Mouse (Mus musculus) adrenal gland, adult 2 months (tissue): ENCODE measurements around the gene C1qbp. TPM values are rescaled to one million over a fixed set of nuclear protein-coding genes. Genes with fewer than 3 reads are reported as not detected.

ENCODE experiments used
- DNase-seq: peaks from one replicate; pipeline ENCODE4 v3.0.0; 2021
- long read RNA-seq: library from polyadenylated mRNA; stranded (forward); transcript quantifications from one replicate; pipeline ENCODE4 v2.0.0, GENCODE M21; 2021
- polyA plus RNA-seq: library from polyadenylated mRNA; depleted of rRNA; stranded (reverse); fragments of >200 nt; gene quantifications from 2 replicates; pipeline ENCODE4 v1.2.3, GENCODE M21; 2012; rRNA removed
- total RNA-seq, 2 experiments: library from RNA; stranded (reverse); gene quantifications; 2 replicates each; pipeline ENCODE4 v1.2.3; 2021

The C1qbp gene
- total RNA-seq: 100 to 1,000 TPM; 209 to 250 TPM
- 901 and 1,116 TPM in 2 replicates for polyA plus RNA-seq
- long read RNA-seq, transcript C1qbp-201 (6 exons, 1,175 nt): major isoform, 165 of 175 reads
- long read RNA-seq, partial matches to known transcripts: 8 of 175 reads
- long read RNA-seq, other reads (novel, unspliced or antisense): 2 of 175 reads

GRCm38 (mm10) chr11:70982557-70983228 is at the start of gene C1qbp:
Gene C1qbp, minus strand, starts transcription at chr11:70983026.
- peak; percentile 96 for DNase-seq

DNA sequence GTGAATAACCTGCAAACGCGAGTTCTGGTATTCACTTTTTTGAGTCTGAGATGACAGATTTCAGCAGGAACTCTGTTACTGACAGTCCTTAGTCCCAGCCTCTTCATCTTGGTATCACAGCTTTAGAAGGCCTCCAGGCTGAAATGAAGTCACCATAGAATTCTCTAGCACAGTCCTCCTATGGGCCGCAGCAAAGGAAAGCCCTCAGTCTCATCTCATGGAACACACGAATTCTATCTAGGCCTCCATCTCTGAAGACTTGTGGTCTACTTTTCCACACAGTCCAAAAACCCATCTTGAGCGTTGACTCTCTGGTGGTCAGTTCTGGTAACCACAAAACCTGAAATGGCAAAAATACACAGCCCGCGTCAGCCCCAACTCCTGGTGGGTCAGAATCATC is 49.2 kb upstream of the C1qbp start:
- no peak for DNase-seq

DNA sequence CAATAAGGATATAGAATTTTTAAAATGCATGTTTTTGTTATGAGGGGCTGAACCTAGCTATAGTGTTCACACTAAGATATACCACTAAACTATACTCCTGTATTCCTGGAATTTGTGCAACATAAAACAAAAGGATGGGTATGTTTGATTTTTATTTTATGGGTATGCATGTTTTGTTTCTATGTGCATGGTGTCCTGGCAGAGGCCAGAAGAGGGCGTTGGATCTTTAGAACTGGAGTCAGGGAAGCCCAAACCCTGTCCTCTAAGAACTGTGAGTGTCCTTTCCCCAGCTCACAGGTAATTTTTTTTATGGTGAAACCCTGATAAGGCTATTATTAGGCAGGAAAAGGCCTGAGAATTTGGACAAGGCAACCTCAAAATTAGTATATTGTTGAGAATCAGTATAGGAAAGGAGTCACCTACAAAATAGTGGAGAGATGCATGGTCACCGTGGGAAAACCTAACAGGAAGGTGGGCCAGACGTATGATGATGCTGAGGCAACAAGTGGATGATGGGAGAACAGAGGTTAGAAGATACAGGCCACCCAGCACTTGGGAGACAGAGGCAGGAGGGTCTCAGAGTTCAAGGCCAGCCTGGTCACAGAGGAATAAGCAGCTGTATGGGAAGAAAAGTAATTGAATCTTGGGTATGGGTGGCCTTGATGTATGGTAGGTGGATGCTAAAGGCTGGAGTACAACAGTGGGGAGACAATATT is 46.7 kb upstream of the C1qbp start:
- no peak for DNase-seq

- DNase-seq: peak; percentile 18
These were observed 45.5 kb upstream of the C1qbp start for GRCm38 (mm10) chr11:71028280-71028679.

DNA sequence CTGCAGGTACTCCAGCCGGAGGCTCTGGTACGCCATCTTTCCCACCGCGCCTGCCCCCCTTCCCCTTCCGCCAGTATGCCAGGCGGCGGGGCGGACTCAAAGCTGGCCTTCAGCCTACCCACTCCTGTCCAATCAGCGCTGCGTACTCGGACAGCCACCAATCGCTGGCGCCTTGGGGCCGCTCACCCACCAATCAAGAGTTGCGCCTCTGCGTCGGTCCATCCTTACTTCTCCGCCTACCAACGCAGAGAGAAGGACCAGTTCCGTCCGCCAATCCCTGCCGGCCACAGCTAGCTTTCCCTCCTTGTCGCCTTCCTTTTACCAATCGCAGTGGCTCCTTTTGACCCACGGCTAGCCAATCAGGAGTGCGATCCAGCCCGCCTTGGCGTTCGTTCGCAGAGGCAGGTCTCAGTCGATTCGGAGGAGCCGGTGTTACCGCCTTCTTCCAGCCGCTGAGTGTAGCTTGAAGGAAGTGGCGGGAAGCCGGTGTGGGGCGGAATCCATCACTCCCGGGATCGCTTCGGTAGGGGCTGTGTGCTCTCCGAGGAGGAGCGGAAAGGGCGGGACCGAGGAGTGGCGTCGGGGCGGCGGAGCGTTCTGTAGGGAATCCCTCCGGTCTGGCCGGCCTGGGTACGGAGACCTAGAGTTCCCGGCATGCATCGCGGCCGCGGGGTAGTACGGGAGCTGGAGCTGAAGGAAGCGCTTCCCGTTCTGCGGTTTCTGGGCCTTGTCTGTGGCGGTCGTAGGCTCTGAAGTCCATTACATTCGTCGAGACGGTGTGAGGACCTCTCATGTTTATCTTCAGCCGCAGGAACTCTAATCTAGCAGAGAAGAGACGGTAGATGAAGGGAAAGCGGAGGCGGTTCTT is 36.6 kb upstream of the C1qbp start, which contains the start of the genes Mis12 and Derl2:
Mis12 (plus strand) TSS at position 411 of the 868 bp plus-strand sequence.
Derl2 (minus strand) TSS at position 641 of the 868 bp plus-strand sequence.
- peak; percentile 99 for DNase-seq

DNA sequence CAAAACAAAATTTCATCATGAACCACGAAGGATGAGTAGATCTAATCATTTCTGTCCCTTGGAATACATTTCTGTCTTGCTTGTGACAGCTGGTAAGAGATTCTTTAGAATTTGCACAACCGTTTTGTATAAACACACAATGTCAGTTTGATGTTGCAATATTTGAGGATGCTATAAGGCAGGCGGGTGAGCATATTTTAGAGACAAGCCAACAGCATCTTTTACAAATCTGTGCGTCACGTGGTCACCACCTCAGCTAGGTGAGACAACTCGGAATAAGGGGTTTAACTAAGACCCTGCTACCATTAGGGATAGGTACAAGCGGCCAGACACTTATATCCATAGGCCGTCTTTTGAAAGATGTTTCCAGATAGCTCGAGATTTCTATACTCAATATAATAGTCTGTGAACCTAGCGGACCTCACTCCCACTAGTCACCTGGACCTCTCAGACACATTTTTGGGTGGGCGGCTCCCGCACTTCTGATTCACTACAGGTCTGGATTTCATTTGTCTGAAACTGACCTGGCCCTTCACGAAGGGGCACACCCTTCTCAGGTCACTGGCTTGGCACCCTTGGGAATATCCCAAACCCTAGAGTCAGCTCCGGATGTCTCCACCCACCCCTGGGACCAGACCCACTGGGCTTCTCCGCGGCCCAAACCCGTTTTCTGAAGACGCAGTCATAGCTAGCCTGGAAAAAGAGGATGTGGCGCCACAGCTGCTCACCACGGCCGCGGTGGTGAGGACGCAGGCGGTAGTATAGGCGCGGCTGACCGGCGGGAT is 35.8 kb upstream of the C1qbp start:
- no peak for DNase-seq

DNA sequence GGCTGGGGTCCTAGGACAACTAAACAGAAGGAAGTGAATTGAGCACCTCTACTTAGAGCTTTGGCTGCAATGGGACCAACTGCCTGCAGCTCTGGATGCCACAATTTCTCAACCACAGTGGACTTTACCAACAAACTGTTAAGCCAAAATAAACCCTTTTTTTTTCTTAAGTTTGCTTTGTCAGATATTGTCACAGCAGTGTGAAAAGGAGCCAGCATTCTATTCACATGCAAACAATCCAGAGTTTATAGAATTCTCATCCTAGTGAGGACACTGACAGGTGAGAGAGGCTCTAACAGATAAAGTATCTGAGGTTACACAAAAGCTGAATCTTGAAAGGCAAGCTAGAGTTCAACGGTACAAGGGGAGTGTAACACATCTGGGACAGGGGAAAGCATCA is 34.2 kb upstream of the C1qbp start:
- no peak for DNase-seq

DNA sequence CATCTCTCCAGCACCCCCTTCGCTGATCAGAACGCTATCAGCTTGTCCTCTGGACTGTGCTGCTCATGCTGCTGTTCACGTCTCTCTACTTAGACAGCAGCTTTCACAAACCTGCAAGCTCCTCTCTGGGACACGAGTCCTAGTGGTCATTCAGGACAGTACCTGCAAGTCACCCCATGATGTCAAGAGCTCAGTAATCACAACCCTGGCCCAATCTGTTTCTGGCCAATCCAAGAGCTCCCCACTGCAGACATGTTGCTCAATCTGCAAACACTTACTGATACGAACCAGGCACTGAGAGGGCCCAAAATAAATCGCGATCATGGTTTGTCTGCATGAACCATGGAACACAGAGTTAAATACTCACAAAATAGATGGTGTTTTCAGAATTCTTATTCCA is 29.9 kb upstream of the C1qbp start:
- peak; percentile 17 for DNase-seq

- DNase-seq: peak; percentile 59
These were observed 25.5 kb upstream of the C1qbp start for GRCm38 (mm10) chr11:71008321-71008720.

- no peak for DNase-seq
These were observed 25.0 kb upstream of the C1qbp start for GRCm38 (mm10) chr11:71007831-71008230.

- DNase-seq: peak; percentile 66
These were observed 24.2 kb upstream of the C1qbp start for GRCm38 (mm10) chr11:71007026-71007425.

DNA sequence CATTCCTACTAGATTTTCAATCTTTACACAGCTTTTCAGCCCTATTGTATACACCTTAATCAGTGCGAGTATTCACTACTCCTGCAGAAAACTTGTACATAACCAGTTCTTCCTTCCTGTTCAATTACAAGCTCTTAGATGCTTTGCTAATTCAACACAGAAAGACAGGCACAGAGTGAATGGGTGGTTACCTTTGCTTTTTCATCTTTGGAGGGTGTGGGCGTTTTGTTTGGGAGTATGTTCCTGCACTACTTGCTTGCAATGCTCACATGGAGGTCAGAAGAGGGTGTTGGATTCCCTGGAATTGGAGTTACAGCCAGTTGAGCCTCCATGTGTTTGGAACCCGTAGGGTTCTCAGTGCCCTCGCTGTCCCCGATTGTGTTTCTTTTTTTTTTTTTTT is 22.2 kb upstream of the C1qbp start:
- DNase-seq: no peak

DNA sequence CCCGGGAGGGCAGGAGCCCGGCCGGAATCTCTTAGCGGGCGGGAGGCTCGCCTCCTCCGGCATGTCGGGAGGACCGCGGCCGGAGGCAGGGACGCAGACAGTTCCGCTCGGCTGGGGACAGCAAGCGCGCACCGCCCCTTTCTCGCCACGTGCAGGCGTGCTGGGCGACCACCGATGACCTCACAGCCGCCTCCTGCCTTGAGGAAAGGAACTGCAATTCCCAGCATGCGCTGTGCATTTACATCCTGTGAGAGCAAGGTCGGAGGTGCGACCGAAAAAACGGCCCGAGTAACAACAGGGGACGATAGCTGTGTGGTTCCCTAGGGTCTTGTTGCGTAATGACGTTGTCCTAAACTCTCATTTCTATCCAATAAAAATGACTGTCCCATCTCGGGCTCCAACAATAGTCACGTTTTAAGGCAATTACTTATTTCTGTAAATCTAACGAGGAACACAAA is 21.5 kb upstream of the C1qbp start, which contains the start of gene Dhx33:
Dhx33 (minus strand) TSS at position 122 of the 458 bp plus-strand sequence.
- DNase-seq: peak; percentile 98

DNA sequence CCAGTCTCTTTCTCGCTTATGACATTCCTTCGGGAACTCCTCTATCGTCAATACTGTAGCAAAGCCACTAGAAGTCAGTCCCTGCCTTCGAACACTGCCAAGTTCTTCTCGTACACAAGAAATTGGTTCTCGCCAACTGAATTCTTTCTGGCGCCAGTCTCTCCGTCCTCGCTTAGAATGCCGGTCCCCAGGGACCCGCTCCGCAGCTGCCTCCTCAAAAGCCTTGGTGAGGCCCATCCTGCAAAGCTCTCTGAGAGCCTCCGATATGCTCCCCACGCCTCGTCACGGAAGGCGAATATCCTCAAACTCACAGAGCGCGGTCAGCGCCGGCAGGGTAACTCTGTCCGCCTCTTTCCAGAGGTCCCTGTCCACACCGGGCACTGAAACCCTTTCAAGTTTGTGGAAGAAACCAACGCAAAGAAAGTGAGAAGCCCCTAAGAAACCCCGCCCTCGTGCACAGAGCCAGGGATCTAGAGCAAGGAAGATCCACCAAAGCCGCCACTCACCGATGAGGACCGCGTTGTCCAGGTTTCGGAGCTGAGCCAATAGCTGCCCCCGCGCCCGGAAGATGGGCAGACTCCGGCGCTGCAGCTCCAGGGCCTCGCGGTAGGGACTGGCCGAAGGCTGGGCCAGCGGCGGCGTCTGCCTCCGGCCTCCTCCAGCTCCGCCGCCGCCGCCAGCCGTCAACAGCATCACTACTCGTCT is 20.9 kb upstream of the C1qbp start:
- DNase-seq: no peak

GRCm38 (mm10) chr11:71001167-71001566 is 18.3 kb upstream of the C1qbp start:
- no peak for DNase-seq

DNA sequence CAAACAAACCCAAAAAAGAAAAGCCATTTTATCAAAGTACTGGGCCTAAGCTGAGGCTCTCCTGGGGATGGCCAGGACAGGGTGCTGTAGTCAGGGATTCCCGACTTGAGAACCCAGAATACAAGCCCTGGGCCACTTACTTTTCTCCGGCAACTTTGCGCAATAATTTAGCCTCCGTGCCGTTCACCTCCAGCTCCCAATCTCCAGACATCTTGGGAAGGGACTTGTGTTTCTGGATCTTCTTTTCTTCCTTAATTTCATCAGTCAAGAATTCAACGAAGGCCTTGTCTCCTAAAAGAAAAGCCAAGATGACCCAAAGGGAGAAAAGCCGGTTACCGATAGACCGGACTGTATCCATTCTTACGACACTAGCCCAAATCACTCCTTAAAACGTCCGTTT is 796 bp downstream of the C1qbp start:
- no peak for DNase-seq

GRCm38 (mm10) chr11:70980751-70981510 is 1.9 kb downstream of the C1qbp start:
- DNase-seq: no peak

DNA sequence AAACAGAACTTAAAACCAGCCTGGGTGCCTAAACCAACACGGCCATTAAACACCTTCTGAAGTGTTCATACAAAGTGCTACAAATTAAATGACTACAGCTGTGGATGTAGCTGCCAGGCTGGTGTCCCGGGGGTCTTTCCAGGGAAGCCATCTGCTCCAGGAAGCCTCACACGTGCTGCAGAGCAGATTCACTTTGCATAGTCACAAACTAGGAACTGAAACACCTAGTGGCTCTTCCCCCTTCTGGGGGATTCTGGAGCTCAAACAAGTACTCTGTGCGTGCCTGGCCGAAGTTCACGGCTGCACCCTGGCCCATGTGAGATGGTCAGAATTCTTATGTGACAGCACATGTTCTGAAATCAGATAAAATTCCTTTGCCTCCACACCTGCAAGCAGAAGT is 2.6 kb downstream of the C1qbp start:
- no peak for DNase-seq

- no peak for DNase-seq
These were observed 5.5 kb downstream of the C1qbp start for GRCm38 (mm10) chr11:70977293-70977692.

DNA sequence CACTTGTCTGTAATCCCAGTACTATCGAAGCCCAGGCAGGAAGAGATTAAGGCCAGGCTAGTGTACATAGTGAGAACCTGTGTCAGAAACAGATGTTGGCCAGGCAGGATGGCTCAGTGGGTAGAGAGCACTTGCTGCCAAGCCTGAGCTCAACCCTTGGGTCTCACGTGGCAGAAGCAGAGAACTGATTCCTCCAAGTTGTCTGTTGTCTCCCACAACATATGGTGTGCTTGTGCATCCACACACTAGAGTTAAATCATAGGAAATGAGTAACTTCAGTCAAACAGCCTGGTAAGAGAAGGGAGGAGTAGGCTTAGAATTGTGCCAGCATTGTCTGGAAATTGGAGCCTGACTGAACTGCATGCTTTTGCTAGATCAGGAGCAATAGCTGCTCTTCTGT is 7.6 kb downstream of the C1qbp start:
- no peak for DNase-seq
